ENCODE assay signal across 8 mouse cellular contexts in genomic region chr14:75845698-75846115, GRCm38 (mm10). TPM values are rescaled to one million over a fixed set of nuclear protein-coding genes. Genes with fewer than 3 reads are reported as not detected.
A peak's percentile ranks its signal among the peaks of the same experiment; 100 is the strongest.
DNase-seq lines count a peak whose midpoint lies in the region; TF ChIP-seq lines count a peak whose summit lies in the region.

No protein-coding gene starts in this region.

- peaks cover 10% of the 10 kb centered on the region for H3K4me1 ChIP-seq in cortical plate, adult 2 months (ENCODE audit: control insufficient read depth, insufficient read depth, low read length)
- H3K4me1 ChIP-seq in megakaryocyte, embryonic 14.5 days, result peaks cover 56% of the 10 kb centered on the region

- TF ChIP-seq POLR2A in cortical plate, adult 2 months (IDR thresholded peaks at IDR 0.05; ENCODE audit: extremely low read depth, insufficient read depth, low read length), result peak; percentile 63; the same call in 1 of the 2 replicates

- TF ChIP-seq CTCF in cortical plate, adult 2 months (IDR thresholded peaks at IDR 0.05; ENCODE audit: extremely low read depth, insufficient read depth, low read length), result peak; percentile 24; the same call in 1 of the 2 replicates

- H3K4me3 ChIP-seq in cortical plate, adult 2 months (ENCODE audit: insufficient read depth, low read length), result peak overlapping the region; percentile 80
- H3K4me3 ChIP-seq in megakaryocyte, embryonic 14.5 days (replicated peaks), result peak overlapping the region; percentile 95

- no peaks in the 10 kb centered on the region for H3K27me3 ChIP-seq in megakaryocyte, embryonic 14.5 days (replicated peaks)

- DNase-seq in adipocyte (ENCODE audit: low spot score), result peak; percentile 89
- peak; percentile 79 to 83 for DNase-seq in gastrocnemius, adult 8-10 months (ENCODE audit: low spot score in 2 of 2)
- DNase-seq in induced T-regulatory cell, adult 2 months (ENCODE audit: low read depth), result peak; percentile 96
- DNase-seq in left cerebral cortex, adult 9 months (ENCODE audit: low spot score in 2 of 2), result peak; percentile 73 to 90
- DNase-seq in right cerebral cortex, adult 2 months (ENCODE audit: low spot score in 2 of 2), result peak; percentile 82 to 86
- peak; percentile 86 to 91 for DNase-seq in urinary bladder, postnatal 36 days (ENCODE audit: low spot score in 2 of 2)

- peaks cover 45% of the 10 kb centered on the region for H3K36me3 ChIP-seq in megakaryocyte, embryonic 14.5 days (replicated peaks; ENCODE audit: low read length)

- no peaks in the 10 kb centered on the region for H3K9me3 ChIP-seq in megakaryocyte, embryonic 14.5 days

- H3K27ac ChIP-seq in cortical plate, adult 2 months (ENCODE audit: insufficient read depth, low read length), result peak overlapping the region; percentile 98

RNA-seq across cellular contexts. Expression of gene Tpt1, which starts 0.8 kb away (rescaled TPM):
- polyA plus RNA-seq in cortical plate, adult 2 months (2012; rRNA removed), result 840 and 847 TPM in 2 replicates
- 1,000 to 10,000 TPM; 3,387 to 4,149 (median 3,897) TPM for total RNA-seq in gastrocnemius, adult 8-10 months (2022)
- polyA plus RNA-seq in megakaryocyte, embryonic 14.5 days (2012; ENCODE audit: insufficient read depth, low replicate concordance), result 1,815 and 2,518 TPM in 2 replicates

RNA-seq across cellular contexts. Expression of gene Slc25a30, which starts 58.9 kb away (rescaled TPM):
- 7.2 and 9.3 TPM in 2 replicates for polyA plus RNA-seq in cortical plate, adult 2 months (2012; rRNA removed)
- 10 to 100 TPM in 1 of 4 experiments, 1 to 10 TPM in 3; 5.9 to 12.2 (median 7.2) TPM for total RNA-seq in gastrocnemius, adult 8-10 months (2022)
- 13.6 TPM in 1 of 2 replicates, not detected in the other for polyA plus RNA-seq in megakaryocyte, embryonic 14.5 days (2012; ENCODE audit: insufficient read depth, low replicate concordance)

Comparison
In these comparisons a context has a peak if more than half of its experiments do, and no peak if none do; other contexts are left out.
1. Peak in every context shown above with its lines: DNase-seq, H3K4me3 ChIP-seq and H3K27ac ChIP-seq.